Mouse (Mus musculus) stomach, postnatal 0 days (tissue): ENCODE data around the gene Hk2.

ENCODE experiments used
- CTCF ChIP-seq: IDR thresholded peaks from 2 replicates; pipeline ENCODE4 v1.5.1; 2016; ENCODE audit warnings: antibody characterized with exemption, low read depth, mild to moderate bottlenecking, moderate library complexity
- EP300 ChIP-seq: optimal IDR thresholded peaks from 2 replicates; pipeline ENCODE3; 2016; ENCODE audit warnings: antibody characterized with exemption

DNA sequence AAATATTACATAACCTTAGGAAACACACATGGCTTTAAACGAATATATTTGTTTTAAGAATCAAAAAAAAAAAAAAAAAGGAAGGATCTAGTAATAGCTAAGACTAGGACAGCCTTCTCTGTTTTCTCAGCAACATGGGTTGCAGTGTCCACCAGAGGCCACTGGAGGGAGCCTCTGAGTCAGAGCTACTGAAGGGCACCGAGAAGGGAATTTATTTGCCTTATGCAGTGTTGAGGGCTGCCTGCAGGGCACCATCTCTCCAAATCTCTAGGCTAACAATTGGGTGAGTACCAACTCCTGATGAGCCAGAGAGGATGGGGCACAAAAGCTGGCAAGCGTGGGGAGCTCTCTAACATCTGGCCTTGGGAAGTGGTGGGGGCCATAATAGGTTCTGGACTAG lies 60.0 kb downstream of the Hk2 start:
- TF ChIP-seq CTCF, result peak; percentile 94
- TF ChIP-seq EP300, result no peak
